Mouse (Mus musculus): Measurements from ENCODE around the gene Uqcc1. TPM values are rescaled to one million over a fixed set of nuclear protein-coding genes. Genes with fewer than 3 reads are reported as not detected.
A peak's percentile ranks its signal among the peaks of the same experiment; 100 is the strongest.
"Not testable (repeated sequence)": the region's sequence is repeated elsewhere in the genome, so short reads cannot be mapped to it uniquely, and the experiment has no call there.

Gene Uqcc1
- total RNA-seq, 2 experiments from 2014 or later: 54.2 to 54.9 TPM

DNA sequence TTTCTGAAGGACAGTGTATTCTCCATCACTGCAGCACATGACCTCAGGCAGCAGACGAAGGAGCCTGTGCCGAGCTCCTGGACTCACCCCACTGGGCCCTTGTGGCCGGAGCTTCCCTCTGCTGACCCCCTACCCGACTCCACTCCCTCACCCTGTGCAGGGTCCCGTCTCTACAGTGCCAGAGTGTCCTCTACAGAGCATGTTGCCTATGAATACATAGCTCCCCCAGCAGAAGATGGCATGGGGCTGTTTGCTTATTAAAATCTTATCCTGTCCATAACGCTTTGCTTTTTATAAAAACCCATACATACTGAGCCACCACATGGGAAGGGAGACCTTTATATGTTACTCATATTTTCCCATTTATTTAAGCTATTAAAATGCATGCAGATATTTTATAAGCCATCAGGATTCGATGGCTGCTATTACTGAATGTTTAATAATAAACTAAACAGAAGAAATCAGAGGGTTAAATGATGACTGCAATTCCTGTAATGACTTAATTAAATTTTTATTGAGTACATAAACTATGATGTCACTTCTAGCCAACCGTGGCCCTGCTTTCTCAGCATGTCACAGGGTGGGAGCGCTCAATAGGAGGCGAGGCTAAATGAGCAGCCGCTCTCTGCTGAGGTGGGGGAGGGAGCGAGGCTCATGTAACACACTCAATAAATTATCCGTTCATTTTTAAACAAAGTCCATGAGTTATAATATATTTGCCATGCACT is 67.4 kb downstream of the Uqcc1 start:
- DNase-seq (ENCODE audit: low spot score in 2 of 2): peak; percentile 36 to 51

- DNase-seq (ENCODE audit: low spot score in 2 of 2): no peak
These were observed 68.5 kb downstream of the Uqcc1 start for GRCm38 (mm10) chr2:155861581-155861980.

- no peak for DNase-seq (ENCODE audit: low spot score in 2 of 2)
These were observed 70.0 kb downstream of the Uqcc1 start for GRCm38 (mm10) chr2:155860102-155860501.

DNA sequence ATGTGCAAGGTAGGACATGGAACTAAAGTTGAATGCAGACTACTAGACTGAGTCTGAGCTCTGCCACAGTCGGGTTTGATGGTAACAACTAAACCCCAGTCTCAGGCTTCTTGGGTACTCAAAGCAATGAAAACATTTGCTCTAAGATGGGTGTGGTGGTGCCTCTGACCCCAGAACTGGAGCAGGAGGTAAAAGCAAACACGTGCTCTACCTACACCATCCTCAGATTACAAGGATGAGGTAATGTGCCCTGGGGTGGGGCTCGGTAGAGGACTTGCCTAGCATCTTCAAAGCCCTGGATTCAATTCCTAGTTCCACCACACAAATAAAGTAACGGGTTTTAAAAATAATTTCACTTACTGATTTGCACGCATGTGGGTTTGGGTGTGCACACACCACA is 77.6 kb downstream of the Uqcc1 start:
- no peak for DNase-seq (ENCODE audit: low spot score in 2 of 2)

DNA sequence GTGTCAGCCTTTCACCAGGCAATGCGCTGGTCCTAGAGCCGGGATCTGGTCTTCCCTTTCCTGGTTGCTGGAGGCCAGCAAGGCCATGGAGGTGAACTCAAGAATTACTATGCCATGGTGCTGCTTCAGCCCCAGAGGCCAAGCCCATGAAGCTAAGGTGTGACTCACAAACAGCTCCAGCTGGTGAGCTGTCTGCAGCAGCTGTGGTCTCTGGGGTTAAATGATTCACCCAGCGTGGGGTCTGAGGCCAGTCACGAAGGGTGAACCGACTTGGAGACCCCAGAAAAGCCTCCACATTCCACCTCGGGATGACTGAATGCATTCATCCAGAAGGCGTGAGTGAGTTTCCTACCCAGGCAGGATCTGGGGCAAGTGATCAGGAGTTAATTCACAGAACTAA is 80.0 kb downstream of the Uqcc1 start:
- DNase-seq (ENCODE audit: low spot score in 2 of 2): no peak

GRCm38 (mm10) chr2:155849464-155849863 is 80.6 kb downstream of the Uqcc1 start:
- DNase-seq (ENCODE audit: low spot score in 2 of 2): no peak

GRCm38 (mm10) chr2:155848291-155848690 is 81.8 kb downstream of the Uqcc1 start:
- DNase-seq (ENCODE audit: low spot score in 2 of 2): peak; percentile 81 to 88

GRCm38 (mm10) chr2:155846930-155847329 is 83.2 kb downstream of the Uqcc1 start:
- no peak for DNase-seq (ENCODE audit: low spot score in 2 of 2)

DNA sequence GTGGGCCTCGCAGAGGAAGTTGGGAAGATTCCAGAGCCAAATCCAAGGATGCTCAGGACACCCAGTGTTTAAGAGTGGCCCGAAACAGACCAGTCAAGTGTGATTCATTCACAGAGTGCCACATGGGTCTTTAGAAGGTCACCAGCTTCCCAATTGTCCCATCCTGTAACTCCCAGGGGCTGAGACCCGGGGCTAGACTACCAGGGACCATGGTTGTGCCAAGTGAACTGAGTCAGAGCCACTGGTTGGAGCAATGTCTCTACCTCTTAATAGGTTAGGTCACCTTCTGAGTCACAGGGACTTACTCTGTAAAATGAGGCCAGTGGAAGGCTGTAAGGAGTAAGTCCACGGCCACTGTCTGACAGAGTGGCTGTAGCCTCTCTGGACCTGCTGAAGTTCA is 91.1 kb downstream of the Uqcc1 start:
- DNase-seq (ENCODE audit: low spot score in 2 of 2): no peak

DNA sequence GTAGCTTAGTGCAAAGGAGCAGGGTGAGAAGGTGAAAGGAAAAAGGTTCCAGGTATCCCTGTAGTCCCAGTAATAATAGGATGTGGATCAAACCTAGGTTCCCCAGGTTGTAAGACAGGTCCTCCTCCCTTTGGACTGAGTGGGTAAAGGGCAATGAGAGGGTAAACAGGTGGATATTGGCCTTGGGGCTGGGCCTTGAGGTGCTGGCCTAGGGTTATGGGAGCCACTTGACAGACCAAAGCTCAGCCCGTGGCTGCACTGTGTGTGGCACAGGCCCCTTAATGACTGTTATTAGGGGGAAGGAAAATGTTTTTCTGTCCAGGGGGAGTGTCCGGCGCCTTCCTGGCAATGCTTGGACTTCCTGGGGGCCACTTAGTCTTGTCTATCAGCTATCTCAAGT is 92.1 kb downstream of the Uqcc1 start:
- no peak for DNase-seq (ENCODE audit: low spot score in 2 of 2)

GRCm38 (mm10) chr2:155834732-155835131 is 95.4 kb downstream of the Uqcc1 start, which contains the start of gene Fam83c:
Fam83c (minus strand) TSS chr2:155834854.
- no peak for DNase-seq (ENCODE audit: low spot score in 2 of 2)

GRCm38 (mm10) chr2:155832087-155832486 is 98.0 kb downstream of the Uqcc1 start:
- DNase-seq (ENCODE audit: low spot score in 2 of 2): not testable (repeated sequence)

DNA sequence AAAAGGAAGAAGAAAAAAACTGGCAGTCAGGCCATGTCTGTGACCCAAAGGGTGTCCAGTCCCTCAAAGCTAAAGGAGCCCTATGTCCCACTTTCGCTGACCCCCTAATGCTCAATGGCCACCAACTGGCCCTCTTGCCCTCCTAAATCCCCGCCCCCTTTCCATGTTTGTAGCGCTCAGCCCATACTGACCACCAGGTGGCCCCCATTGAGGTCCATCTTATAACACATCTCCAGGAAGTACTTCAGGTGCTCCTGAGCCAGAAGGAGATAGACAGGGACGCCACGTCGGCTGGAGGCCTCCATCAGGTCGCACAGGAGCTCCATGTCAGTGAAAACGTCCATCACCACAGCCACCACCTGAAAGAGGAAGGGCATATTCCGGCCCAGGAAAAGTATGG is 98.8 kb downstream of the Uqcc1 start:
- no peak for DNase-seq (ENCODE audit: low spot score in 2 of 2)

DNA sequence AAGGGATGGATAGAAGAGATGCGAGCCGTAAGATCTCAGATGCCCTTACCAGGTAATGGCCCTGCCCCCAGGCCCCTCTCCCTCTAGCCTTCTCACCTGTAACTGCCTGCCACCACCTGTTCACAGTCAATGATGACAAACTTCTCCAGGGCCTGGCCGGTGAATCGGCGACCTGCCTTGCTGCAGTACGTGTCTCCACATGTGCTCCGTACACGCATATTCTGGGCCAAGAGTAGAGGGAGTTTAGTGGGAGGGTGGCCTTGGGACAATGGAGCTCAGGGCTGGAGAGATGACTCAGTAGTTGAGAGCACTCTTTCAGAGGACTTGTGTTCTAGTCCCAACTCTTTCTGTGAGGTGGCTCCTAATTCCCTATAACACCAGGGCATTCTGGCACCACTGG is 99.3 kb downstream of the Uqcc1 start:
- no peak for DNase-seq (ENCODE audit: low spot score in 2 of 2)

DNA sequence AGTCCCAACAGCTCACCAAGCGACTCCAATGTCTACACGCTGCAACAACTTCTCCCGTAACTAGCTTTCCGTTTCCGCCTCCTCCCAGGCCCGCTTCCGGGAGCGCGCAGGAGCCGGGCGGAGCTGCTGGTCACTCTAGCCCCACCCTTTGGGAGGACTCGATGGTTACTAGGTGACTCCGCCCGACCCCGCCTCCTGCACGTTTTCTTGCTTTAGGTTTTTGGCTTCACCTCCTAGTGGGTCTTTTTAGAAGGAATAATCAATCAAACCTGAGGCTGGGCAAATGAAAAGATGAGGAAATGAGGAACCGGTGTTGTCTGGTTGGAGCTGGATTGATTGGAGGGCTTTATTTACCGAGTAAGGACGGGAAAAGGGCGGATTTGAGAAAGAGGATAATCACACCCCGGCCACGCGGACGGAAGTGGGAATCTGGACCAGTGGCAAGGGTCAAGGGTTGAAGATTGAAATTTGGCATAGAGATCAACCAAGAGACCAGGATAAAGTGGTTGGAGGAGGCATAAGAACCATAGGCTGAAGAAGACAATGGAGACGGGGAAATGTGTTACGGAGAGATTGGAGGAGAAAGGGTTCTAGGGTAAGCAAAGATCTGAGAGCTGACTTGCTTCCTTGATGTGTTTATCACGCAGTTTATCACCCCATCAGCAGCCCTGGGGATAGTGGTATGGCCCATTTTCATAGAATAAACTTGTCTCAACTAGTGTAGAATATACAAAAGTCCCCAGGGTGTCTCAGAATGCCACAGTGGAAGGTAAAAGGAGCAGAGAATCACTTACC is 103.3 kb downstream of the Uqcc1 start, which contains the start of gene Eif6:
Gene Eif6 (minus strand): TSS at position 296 of the 795 bp plus-strand sequence.
- DNase-seq (ENCODE audit: low spot score in 2 of 2): peak; percentile 75 to 81

GRCm38 (mm10) chr2:155825904-155826629 is 104.0 kb downstream of the Uqcc1 start:
- no peak for DNase-seq (ENCODE audit: low spot score in 2 of 2)

DNA sequence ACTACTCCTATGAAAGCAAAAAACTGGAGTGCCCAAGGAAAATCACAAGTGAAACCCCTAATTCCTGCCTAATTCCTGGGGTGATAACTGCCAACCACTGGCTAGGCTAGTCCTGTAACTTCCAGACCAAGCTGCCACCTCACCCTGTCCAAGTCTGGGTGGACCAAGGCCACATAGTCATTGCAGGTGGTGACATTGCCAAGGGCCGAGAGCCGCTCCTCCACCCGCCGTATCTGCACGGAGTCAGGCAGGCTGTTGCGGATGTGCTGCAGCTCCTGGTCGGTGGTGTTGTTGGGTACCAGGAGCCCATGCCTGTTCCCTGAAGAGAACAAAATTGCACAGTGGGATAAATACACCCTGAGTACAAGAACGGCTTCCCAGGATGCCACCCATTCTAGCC is 106.4 kb downstream of the Uqcc1 start:
- DNase-seq (ENCODE audit: low spot score in 2 of 2): no peak

DNA sequence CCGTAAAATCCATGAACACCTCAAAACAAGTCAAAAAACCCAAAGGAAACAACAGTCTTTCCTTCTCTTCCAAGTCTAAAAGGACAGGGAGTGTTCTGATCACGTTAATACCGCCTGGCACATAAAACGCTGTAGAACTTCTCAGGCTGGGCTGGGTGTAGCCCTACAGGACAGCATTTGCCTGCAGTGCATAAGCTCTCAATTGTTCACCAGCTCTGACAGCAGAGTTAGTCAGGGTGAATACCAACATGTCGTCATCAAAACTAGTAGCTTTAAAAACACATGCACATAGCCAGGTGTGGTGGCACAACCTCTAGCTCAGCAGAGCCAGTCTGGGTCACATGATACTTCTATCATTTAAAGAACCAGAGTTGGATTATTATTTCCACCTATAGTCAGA is 109.3 kb downstream of the Uqcc1 start:
- DNase-seq (ENCODE audit: low spot score in 2 of 2): no peak

DNA sequence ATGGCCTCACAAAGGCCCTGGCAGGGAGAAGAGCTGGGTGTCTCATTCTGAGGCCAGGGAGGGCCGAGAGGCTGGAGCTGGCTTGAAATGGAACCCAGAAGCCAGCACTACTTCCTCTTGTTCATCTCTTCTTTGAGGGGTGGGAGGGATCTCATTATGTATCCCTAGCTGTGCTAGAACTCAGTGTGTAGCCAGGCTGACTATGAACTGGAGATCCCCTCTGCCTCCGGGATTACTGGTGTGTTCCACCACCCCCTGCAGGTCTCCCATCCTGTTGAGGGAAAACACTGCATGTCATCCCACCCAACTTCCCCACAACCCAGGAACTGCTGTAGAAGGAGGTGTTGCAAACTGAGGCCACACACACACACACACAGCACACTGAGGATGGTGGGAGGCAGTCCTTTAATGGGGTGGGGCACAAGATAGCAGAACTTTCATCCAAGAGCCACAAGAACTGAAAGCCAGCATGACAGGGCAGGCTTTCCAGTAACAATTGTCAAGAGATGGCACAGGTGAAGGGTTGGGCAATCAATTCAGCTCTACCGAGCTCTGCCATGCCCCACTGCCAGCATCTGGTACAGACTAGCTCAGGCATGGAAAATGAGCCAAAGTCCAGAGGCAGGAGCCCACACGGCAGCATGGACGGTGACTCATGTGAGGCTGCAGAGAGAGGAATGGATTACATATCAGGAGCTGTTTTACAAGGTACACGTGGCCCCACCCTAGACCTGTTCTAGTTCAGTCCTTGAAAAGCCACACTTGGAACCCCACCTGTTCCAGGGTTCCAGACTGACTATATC is 110.5 kb downstream of the Uqcc1 start:
- DNase-seq (ENCODE audit: low spot score in 2 of 2): no peak

- DNase-seq (ENCODE audit: low spot score in 2 of 2): no peak
These were observed 110.9 kb downstream of the Uqcc1 start, which contains the start of gene BC029722 for GRCm38 (mm10) chr2:155819392-155819448. BC029722 (minus strand) TSS chr2:155819426.

DNA sequence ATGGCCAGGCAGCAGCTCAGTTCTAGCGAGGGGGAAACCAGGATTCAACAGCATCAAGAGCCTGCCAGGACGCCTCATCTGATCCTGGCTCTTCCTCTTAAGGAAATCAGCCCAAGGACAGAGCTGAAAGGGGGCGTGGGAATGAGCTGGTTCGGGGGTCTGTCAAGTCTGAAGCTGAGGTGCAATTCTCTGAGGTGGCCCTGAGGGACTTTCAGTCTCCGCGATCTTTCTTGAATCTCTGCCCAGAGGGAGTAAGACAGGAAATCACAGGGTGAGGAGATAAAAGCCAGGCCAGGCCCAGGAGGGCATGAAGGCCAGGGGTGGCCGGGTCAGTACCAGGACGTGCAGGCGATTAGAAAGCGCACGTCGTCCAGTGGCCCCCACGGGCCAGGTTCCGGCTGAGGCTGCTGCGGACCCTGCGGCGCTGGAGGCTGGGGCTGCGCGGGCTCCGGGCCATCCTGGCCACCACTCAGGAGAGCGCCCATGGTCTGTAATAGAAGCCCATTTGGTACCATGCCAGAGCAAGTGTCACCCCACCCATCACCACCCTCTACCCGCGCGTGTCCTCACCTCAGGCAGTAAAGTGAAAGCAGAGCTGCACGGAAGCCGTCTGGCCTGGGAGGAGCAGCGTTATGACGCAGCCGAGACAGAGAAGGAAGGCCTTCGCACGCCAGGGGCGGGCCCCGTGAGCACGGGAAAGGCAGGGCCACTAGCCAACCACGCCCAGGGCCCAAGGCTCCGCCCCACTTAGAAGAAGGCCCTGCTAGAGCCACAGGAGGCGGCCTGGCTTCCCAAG is 111.3 kb downstream of the Uqcc1 start:
- DNase-seq (ENCODE audit: low spot score in 2 of 2): peak; percentile 91 to 94

Data from layer of hippocampus, postnatal 10 days (tissue).